Mouse (Mus musculus): ENCODE measurements around the gene Wdr82.

GRCm38 (mm10) chr9:106170556-106171345 is at the start of gene Wdr82:
- TF ChIP-seq CTCF (IDR thresholded peaks at IDR 0.05; ENCODE audit: extremely low read depth, insufficient read depth, low read length) (no peak), POLR2A (IDR thresholded peaks at IDR 0.05; ENCODE audit: extremely low read depth, insufficient read depth, low read length) (peak; percentile 89)
